Mouse (Mus musculus): ENCODE measurements at regions not wholly inside any gene's neighbourhood (a gene's known extent, or its start where the extent isn't known, plus 50 kb on each side); places are given as distances from the start of the nearest gene placed in this dataset.

DNA sequence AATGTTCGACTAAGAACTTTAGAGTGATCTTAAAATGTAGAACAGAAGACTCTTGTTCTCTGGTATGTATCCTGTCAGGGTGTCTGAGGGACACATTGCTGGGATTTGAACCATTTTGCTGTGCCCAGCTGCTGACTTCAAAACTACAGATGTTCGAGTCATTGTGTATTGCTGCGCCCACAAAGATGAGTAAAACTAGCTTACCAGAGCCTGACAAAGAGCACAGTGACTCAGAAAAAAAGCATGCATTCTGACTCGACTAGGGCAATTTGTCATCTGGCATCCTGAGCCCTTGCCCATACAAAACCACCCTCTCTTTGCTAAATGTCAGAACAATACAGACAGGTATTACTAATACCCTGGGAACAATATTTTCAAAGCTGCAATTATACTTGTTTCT, 438.6 kb upstream of the Tenm3 start:
- 48% methylated on average over 4 of the region's 4 CpGs for WGBS
- DNase-seq (ENCODE audit: low spot score) (no peak), ATAC-seq (ENCODE audit: low FRiP score, low TSS enrichment) (no peak)
- Histone ChIP-seq H3K4me1 (replicated peaks; ENCODE audit: control insufficient read depth, insufficient read depth) (no peaks in the 10 kb centered on the region), H3K9ac (ENCODE audit: low read length) (no peak overlapping the region), H3K9me3 (ENCODE audit: control insufficient read depth, low read length) (no peaks in the 10 kb centered on the region), H3K4me3 (ENCODE audit: low read depth, low read length) (no peak overlapping the region), H3K27ac (replicated peaks) (no peak overlapping the region), H3K4me2 (replicated peaks; ENCODE audit: low read depth) (no peak overlapping the region), H3K27me3 (ENCODE audit: control insufficient read depth, insufficient read depth, low read length) (no peaks in the 10 kb centered on the region), H3K36me3 (ENCODE audit: control insufficient read depth, insufficient read depth, low read length) (no peaks in the 10 kb centered on the region)
- no peak for TF ChIP-seq CTCF (IDR thresholded peaks at IDR 0.05; ENCODE audit: low read depth)
- TF ChIP-seq EP300 (optimal IDR thresholded peaks at IDR 0.05): no peak

DNA sequence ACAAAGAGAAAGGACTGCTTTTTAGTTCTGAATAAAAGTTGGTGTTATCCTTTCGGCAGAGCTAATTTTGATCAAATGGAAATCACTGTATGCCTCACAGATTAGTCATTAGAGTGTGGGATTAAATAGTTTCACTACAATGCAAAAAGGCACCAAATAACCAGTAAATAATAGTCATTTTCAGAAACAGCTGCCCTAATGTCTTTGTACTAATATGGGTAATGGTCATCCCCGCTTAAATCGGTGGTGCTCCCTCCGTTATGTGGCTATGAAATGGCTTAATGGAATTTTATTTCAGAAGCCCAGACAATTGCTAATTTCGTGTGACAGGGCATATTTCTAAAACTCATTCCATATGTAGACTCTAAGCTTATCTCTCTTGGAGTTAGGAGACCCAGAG, 437.5 kb upstream of the Tenm3 start:
- Histone ChIP-seq H3K4me2 (replicated peaks; ENCODE audit: low read depth) (no peak overlapping the region), H3K4me1 (replicated peaks; ENCODE audit: control insufficient read depth, insufficient read depth) (no peaks in the 10 kb centered on the region), H3K27ac (replicated peaks) (no peak overlapping the region), H3K9me3 (ENCODE audit: control insufficient read depth, low read length) (no peaks in the 10 kb centered on the region), H3K4me3 (ENCODE audit: low read depth, low read length) (no peak overlapping the region), H3K9ac (ENCODE audit: low read length) (no peak overlapping the region), H3K27me3 (ENCODE audit: control insufficient read depth, insufficient read depth, low read length) (no peaks in the 10 kb centered on the region), H3K36me3 (ENCODE audit: control insufficient read depth, insufficient read depth, low read length) (no peaks in the 10 kb centered on the region)
- TF ChIP-seq CTCF (IDR thresholded peaks at IDR 0.05; ENCODE audit: low read depth) (no peak), EP300 (optimal IDR thresholded peaks at IDR 0.05) (no peak)
- no peak for DNase-seq (ENCODE audit: low spot score)
- WGBS: 77% methylated on average over 5 of the region's 5 CpGs
- no peak for ATAC-seq (ENCODE audit: low FRiP score, low TSS enrichment)

DNA sequence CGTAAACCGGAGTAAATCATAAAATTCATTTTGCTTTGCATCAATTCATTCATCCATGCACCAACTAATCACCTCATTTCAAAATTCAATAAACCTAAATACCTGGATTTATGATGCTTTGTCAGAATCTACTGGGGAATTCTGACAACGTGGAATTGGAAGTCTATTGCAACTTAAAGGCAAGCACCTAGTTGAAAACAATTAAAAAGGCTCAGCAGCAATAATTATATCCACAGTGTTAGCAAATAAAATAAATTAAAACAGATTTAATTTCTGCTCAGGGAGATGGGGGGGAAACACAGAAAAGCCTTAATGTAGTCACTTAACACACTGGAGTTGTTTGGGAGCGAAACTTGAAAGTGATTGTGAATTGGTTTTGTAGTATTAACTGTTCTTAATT, 430.3 kb upstream of the Tenm3 start:
- Histone ChIP-seq H3K36me3 (ENCODE audit: control insufficient read depth, insufficient read depth, low read length) (no peaks in the 10 kb centered on the region), H3K27me3 (ENCODE audit: control insufficient read depth, insufficient read depth, low read length) (no peaks in the 10 kb centered on the region), H3K9me3 (ENCODE audit: control insufficient read depth, low read length) (no peaks in the 10 kb centered on the region), H3K4me3 (ENCODE audit: low read depth, low read length) (no peak overlapping the region), H3K4me2 (replicated peaks; ENCODE audit: low read depth) (no peak overlapping the region), H3K27ac (replicated peaks) (no peak overlapping the region), H3K4me1 (replicated peaks; ENCODE audit: control insufficient read depth, insufficient read depth) (no peaks in the 10 kb centered on the region), H3K9ac (ENCODE audit: low read length) (no peak overlapping the region)
- WGBS: 79% methylated on average over 4 of the region's 4 CpGs
- no peak for TF ChIP-seq EP300 (optimal IDR thresholded peaks at IDR 0.05)
- TF ChIP-seq CTCF (IDR thresholded peaks at IDR 0.05; ENCODE audit: low read depth): no peak
- DNase-seq (ENCODE audit: low spot score): no peak
- no peak for ATAC-seq (ENCODE audit: low FRiP score, low TSS enrichment)

DNA sequence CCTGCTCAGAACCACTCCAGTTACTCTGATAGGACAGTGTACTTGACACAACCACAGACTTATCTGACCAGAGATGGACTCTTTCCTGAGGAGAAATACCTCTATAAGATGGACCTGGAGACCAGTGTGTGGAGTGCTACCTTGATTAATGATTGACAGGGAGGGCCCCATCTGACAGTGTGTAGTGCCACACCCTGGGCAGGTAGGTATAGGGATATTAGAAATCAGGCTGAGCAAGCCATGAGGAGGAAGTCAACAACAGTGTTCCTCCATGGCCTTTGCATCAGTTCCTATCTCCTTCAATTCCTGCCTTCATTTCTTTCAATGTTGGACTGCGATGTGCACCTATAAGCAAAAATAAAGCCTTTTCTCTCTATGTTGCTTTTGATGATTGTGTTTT, 429.4 kb upstream of the Tenm3 start:
- ATAC-seq (ENCODE audit: low FRiP score, low TSS enrichment) (no peak), DNase-seq (ENCODE audit: low spot score) (no peak)
- no peaks in the 10 kb centered on the region for H3K9me3 ChIP-seq (ENCODE audit: control insufficient read depth, low read length)
- H3K36me3 ChIP-seq (ENCODE audit: control insufficient read depth, insufficient read depth, low read length): no peaks in the 10 kb centered on the region
- WGBS: 98% methylated on average over 1 of the region's 1 CpGs
- H3K9ac ChIP-seq (ENCODE audit: low read length): no peak overlapping the region
- no peak overlapping the region for H3K4me3 ChIP-seq (ENCODE audit: low read depth, low read length)
- no peaks in the 10 kb centered on the region for H3K4me1 ChIP-seq (replicated peaks; ENCODE audit: control insufficient read depth, insufficient read depth)
- H3K4me2 ChIP-seq (replicated peaks; ENCODE audit: low read depth): no peak overlapping the region
- no peak overlapping the region for H3K27ac ChIP-seq (replicated peaks)
- H3K27me3 ChIP-seq (ENCODE audit: control insufficient read depth, insufficient read depth, low read length): no peaks in the 10 kb centered on the region
- TF ChIP-seq EP300 (optimal IDR thresholded peaks at IDR 0.05): no peak
- no peak for TF ChIP-seq CTCF (IDR thresholded peaks at IDR 0.05; ENCODE audit: low read depth)

DNA sequence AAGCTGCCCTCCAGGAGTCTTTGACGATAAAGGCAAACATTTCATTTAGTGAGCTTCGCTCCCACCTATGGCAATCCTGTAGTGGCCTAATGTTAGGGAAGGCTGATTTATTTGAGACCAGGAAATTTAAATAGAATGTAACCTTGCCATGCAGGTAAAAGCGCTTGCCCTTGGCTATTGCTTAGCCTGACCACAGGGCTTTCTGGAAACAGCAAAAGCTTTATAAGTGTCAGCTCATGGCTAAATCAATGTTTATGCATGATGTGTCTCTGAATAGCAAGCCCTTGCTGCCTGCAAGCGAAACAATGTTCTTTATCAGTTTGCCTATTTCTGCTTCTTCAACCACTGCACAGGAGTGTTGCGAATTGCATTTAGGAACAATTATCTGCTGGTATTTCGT, 419.7 kb upstream of the Tenm3 start:
- Histone ChIP-seq H3K4me3 (ENCODE audit: low read depth, low read length) (no peak overlapping the region), H3K4me1 (replicated peaks; ENCODE audit: control insufficient read depth, insufficient read depth) (no peaks in the 10 kb centered on the region), H3K9ac (ENCODE audit: low read length) (no peak overlapping the region), H3K4me2 (replicated peaks; ENCODE audit: low read depth) (no peak overlapping the region), H3K9me3 (ENCODE audit: control insufficient read depth, low read length) (no peaks in the 10 kb centered on the region), H3K27me3 (ENCODE audit: control insufficient read depth, insufficient read depth, low read length) (no peaks in the 10 kb centered on the region), H3K36me3 (ENCODE audit: control insufficient read depth, insufficient read depth, low read length) (no peaks in the 10 kb centered on the region), H3K27ac (replicated peaks) (no peak overlapping the region)
- WGBS: 63% methylated on average over 6 of the region's 6 CpGs
- DNase-seq (ENCODE audit: low spot score) (no peak), ATAC-seq (ENCODE audit: low FRiP score, low TSS enrichment) (no peak)
- TF ChIP-seq CTCF (IDR thresholded peaks at IDR 0.05; ENCODE audit: low read depth) (no peak), EP300 (optimal IDR thresholded peaks at IDR 0.05) (no peak)

DNA sequence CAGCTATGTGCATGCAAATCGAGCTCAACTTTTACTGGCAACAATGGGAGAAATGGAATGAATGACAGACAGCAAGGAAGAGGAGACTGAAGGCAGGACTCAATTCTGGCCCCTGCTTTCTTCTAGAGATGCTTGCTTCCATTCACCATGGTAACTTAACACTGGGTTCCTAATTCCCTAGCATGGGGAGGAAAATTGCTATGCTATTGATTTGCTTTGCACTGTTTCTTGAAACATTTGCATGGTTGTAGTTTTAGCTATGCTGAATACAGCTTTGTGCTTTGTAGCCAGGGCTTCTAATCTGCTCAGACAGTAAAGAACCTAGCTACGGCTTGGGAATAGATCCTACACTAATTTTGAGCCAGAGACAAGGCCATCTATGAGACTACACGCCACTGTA, 419.0 kb upstream of the Tenm3 start:
- Histone ChIP-seq H3K9me3 (ENCODE audit: control insufficient read depth, low read length) (no peaks in the 10 kb centered on the region), H3K4me1 (replicated peaks; ENCODE audit: control insufficient read depth, insufficient read depth) (no peaks in the 10 kb centered on the region), H3K4me2 (replicated peaks; ENCODE audit: low read depth) (no peak overlapping the region), H3K9ac (ENCODE audit: low read length) (no peak overlapping the region), H3K27me3 (ENCODE audit: control insufficient read depth, insufficient read depth, low read length) (no peaks in the 10 kb centered on the region), H3K27ac (replicated peaks) (no peak overlapping the region), H3K36me3 (ENCODE audit: control insufficient read depth, insufficient read depth, low read length) (no peaks in the 10 kb centered on the region), H3K4me3 (ENCODE audit: low read depth, low read length) (no peak overlapping the region)
- no peak for TF ChIP-seq CTCF (IDR thresholded peaks at IDR 0.05; ENCODE audit: low read depth)
- TF ChIP-seq EP300 (optimal IDR thresholded peaks at IDR 0.05): no peak
- no peak for DNase-seq (ENCODE audit: low spot score)
- ATAC-seq (ENCODE audit: low FRiP score, low TSS enrichment): no peak
- 61% methylated on average over 3 of the region's 3 CpGs for WGBS
